8 mouse cellular contexts compared by ENCODE assay signal in the genomic region with DNA sequence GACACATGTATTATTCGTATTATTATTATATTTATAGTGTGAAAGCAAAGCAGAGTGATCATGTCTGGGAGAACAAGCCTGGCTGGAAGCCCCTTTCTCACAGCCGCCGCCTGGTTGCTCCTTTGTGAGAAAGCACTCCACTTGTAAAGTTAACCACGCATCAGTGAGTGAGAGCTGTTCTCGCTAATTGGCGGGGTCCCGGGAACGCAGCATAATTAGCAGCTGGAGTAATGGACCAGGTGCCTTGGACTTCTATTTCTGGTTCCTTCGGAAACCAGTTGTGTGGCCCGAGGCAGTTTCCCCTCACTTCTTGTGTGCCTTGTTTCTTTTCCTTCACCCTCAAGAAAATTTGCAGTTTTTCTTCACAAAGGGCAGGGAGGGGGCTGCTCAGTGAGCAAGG.
A peak's percentile ranks its signal among the peaks of the same experiment; 100 is the strongest.
DNase-seq lines count a peak whose midpoint lies in the region; ATAC-seq and TF ChIP-seq lines count a peak whose summit lies in the region.

No protein-coding gene starts in this region.

- no peak for ATAC-seq in midbrain, embryonic 15.5 days (replicated peaks)
- no peak for ATAC-seq in hindbrain, postnatal 0 days
- ATAC-seq in stomach, embryonic 15.5 days (ENCODE audit: insufficient read depth, low FRiP score, low read depth): no peak

- H3K36me3 ChIP-seq in heart, adult 2 months (ENCODE audit: control insufficient read depth, insufficient read depth, low read length): peaks cover 8% of the 10 kb centered on the region
- H3K36me3 ChIP-seq in midbrain, embryonic 10.5 days: peaks cover 33% of the 10 kb centered on the region
- H3K36me3 ChIP-seq in midbrain, embryonic 15.5 days (replicated peaks): peaks cover 3% of the 10 kb centered on the region
- no peaks in the 10 kb centered on the region; the same call in 1 of the 2 replicates for H3K36me3 ChIP-seq in hindbrain, postnatal 0 days (ENCODE audit: insufficient read depth, low read length)
- H3K36me3 ChIP-seq in stomach, embryonic 15.5 days: no peaks in the 10 kb centered on the region

- peaks cover 24% of the 10 kb centered on the region for H3K4me1 ChIP-seq in heart, adult 2 months (ENCODE audit: control insufficient read depth, insufficient read depth, low read length)
- H3K4me1 ChIP-seq in midbrain, embryonic 10.5 days: peaks cover 76% of the 10 kb centered on the region
- peaks cover 51% of the 10 kb centered on the region for H3K4me1 ChIP-seq in midbrain, embryonic 15.5 days
- H3K4me1 ChIP-seq in hindbrain, postnatal 0 days (ENCODE audit: insufficient read depth, low read length): peaks cover 36% of the 10 kb centered on the region
- peaks cover 27% of the 10 kb centered on the region for H3K4me1 ChIP-seq in stomach, embryonic 15.5 days

- H3K4me2 ChIP-seq in midbrain, embryonic 15.5 days: no peak overlapping the region
- H3K4me2 ChIP-seq in hindbrain, postnatal 0 days (ENCODE audit: low read depth, low read length): no peak overlapping the region
- H3K4me2 ChIP-seq in stomach, embryonic 15.5 days: no peak overlapping the region

- WGBS in heart, adult 2 months: 72% methylated on average over 10 of the region's 10 CpGs
- 33% methylated on average over 10 of the region's 10 CpGs for WGBS in midbrain, embryonic 10.5 days
- WGBS in midbrain, embryonic 15.5 days: 13% methylated on average over 10 of the region's 10 CpGs
- 13% methylated on average over 10 of the region's 10 CpGs for WGBS in hindbrain, postnatal 0 days
- 75% methylated on average over 10 of the region's 10 CpGs for WGBS in stomach, embryonic 15.5 days

- no peaks in the 10 kb centered on the region for H3K79me2 ChIP-seq in heart, adult 2 months (replicated peaks; ENCODE audit: control insufficient read depth, insufficient read depth, low read length)

- TF ChIP-seq EP300 in heart, adult 2 months (IDR thresholded peaks at IDR 0.05; ENCODE audit: insufficient read depth, low read depth, low read length): no peak

- TF ChIP-seq CTCF in heart, adult 2 months (IDR thresholded peaks at IDR 0.05): no peak
- TF ChIP-seq CTCF in hindbrain, postnatal 0 days (IDR thresholded peaks at IDR 0.05; ENCODE audit: low read depth): no peak

- 0 out of 2 replicates have a peak, but pooled peaks cover 3% of the 10 kb centered on the region for H3K9me3 ChIP-seq in midbrain, embryonic 10.5 days (replicated peaks)
- no peaks in the 10 kb centered on the region for H3K9me3 ChIP-seq in midbrain, embryonic 15.5 days
- H3K9me3 ChIP-seq in hindbrain, postnatal 0 days (ENCODE audit: low read length): no peaks in the 10 kb centered on the region
- H3K9me3 ChIP-seq in stomach, embryonic 15.5 days: no peaks in the 10 kb centered on the region

- intact Hi-C loops in heart, adult 2 months (cut with DNase I): loop anchor here (5.0 kb wide), 1 partner anchor 96 kb away; a partner anchor contains a TSS

- H3K9ac ChIP-seq in heart, adult 2 months (ENCODE audit: low read depth, low read length): no peak overlapping the region
- no peak overlapping the region for H3K9ac ChIP-seq in midbrain, embryonic 15.5 days
- no peak overlapping the region for H3K9ac ChIP-seq in hindbrain, postnatal 0 days (replicated peaks; ENCODE audit: low read length)
- H3K9ac ChIP-seq in stomach, embryonic 15.5 days: no peak overlapping the region

- no peak overlapping the region for H3K4me3 ChIP-seq in heart, adult 2 months
- H3K4me3 ChIP-seq in midbrain, embryonic 10.5 days: peak overlapping the region; percentile 20; the same call in 1 of the 2 replicates
- H3K4me3 ChIP-seq in midbrain, embryonic 15.5 days: no peak overlapping the region
- no peak overlapping the region for H3K4me3 ChIP-seq in hindbrain, postnatal 0 days (ENCODE audit: low read length)
- H3K4me3 ChIP-seq in stomach, embryonic 15.5 days (replicated peaks): no peak overlapping the region

- H3K27me3 ChIP-seq in heart, adult 2 months (ENCODE audit: control insufficient read depth, insufficient read depth, low read length): no peaks in the 10 kb centered on the region
- no peaks in the 10 kb centered on the region for H3K27me3 ChIP-seq in midbrain, embryonic 10.5 days (ENCODE audit: low read depth, poor library complexity, severe bottlenecking)
- no peaks in the 10 kb centered on the region for H3K27me3 ChIP-seq in midbrain, embryonic 15.5 days (replicated peaks)
- no peaks in the 10 kb centered on the region for H3K27me3 ChIP-seq in hindbrain, postnatal 0 days (ENCODE audit: insufficient read depth, low read length)
- no peaks in the 10 kb centered on the region for H3K27me3 ChIP-seq in stomach, embryonic 15.5 days (replicated peaks)

- DNase-seq in heart, adult 2 months: no peak
- DNase-seq in heart, adult 8-10 months (ENCODE audit: low spot score): no peak
- no peak for DNase-seq in midbrain, embryonic 10.5 days (ENCODE audit: low spot score)
- DNase-seq in hindbrain, postnatal 0 days (ENCODE audit: low spot score): peak; percentile 53
- DNase-seq in frontal cortex, postnatal 10 days (ENCODE audit: low spot score in 2 of 2): no peak
- DNase-seq in ovary, postnatal 14 days (ENCODE audit: low spot score): no peak

- no peak for TF ChIP-seq POLR2A in heart, adult 2 months (IDR thresholded peaks at IDR 0.05; ENCODE audit: insufficient read depth, low read depth, low read length)

- peak overlapping the region; percentile 96; the same call in 1 of the 2 replicates for H3K27ac ChIP-seq in heart, adult 2 months
- peak overlapping the region; percentile 93 for H3K27ac ChIP-seq in midbrain, embryonic 10.5 days (replicated peaks)
- H3K27ac ChIP-seq in midbrain, embryonic 15.5 days: no peak overlapping the region; the same call in 1 of the 2 replicates
- H3K27ac ChIP-seq in hindbrain, postnatal 0 days: no peak overlapping the region
- peak overlapping the region; percentile 92; the same call in 1 of the 2 replicates for H3K27ac ChIP-seq in stomach, embryonic 15.5 days

Comparison
In these comparisons a context has a peak if more than half of its experiments do, and no peak if none do; other contexts are left out.
1. H3K27ac ChIP-seq: peak in heart, adult 2 months (single experiment), midbrain, embryonic 10.5 days (single experiment) and stomach, embryonic 15.5 days (single experiment); none in midbrain, embryonic 15.5 days (single experiment) and hindbrain, postnatal 0 days (single experiment).